Mouse (Mus musculus): ENCODE data around the gene Rnf8. TPM values are rescaled to one million over a fixed set of nuclear protein-coding genes. Genes with fewer than 3 reads are reported as not detected.

Gene Rnf8
- polyA plus RNA-seq, 2 experiments = 23.7 to 35.9 TPM

DNA sequence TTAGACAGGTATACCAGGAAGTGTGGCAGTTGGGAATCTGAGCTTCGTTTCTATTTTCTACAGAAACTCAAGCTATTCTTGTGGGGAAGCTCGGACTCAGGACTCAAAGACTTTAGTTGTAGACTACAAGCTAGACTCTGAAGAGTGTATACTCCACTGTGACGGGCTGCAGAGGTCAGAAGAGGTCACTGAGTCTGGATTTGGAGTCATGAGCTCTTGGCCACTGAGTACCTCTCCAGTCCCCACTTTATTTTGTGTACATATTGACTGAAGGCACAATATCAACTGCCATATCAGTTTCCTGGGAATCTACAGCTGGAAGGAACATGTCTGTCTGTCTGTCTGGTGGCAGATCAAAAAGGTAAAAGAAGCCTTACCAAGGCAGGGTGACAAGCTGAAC lies 4.6 kb downstream of the Rnf8 start:
- 71% methylated on average over 3 of the region's 3 CpGs for WGBS (ENCODE audit: insufficient replicate concordance)
- H3K27ac ChIP-seq = no peak overlapping the region
- no peak overlapping the region for H3K9ac ChIP-seq (replicated peaks)
- H3K9me3 ChIP-seq (ENCODE audit: control insufficient read depth, low read length) = no peaks in the 10 kb centered on the region
- TF ChIP-seq CTCF (IDR thresholded peaks at IDR 0.05; ENCODE audit: low read depth) (no peak), EP300 (IDR thresholded peaks at IDR 0.05; ENCODE audit: low read depth) (no peak)
- DNase-seq (ENCODE audit: low read depth in 3 of 3, low spot score in 3 of 3) = no peak
- H3K4me3 ChIP-seq (ENCODE audit: insufficient read depth in 1 of 2, low read depth in 2 of 2, low read length in 2 of 2) = no peak overlapping the region
- H3K4me2 ChIP-seq (ENCODE audit: low read depth) = no peak overlapping the region
- peaks cover 8 to 14% of the 10 kb centered on the region in 2 experiments for H3K4me1 ChIP-seq (replicated peaks; ENCODE audit: control insufficient read depth in 2 of 2, insufficient read depth in 2 of 2, low read length in 1 of 2)
- peaks cover 48% of the 10 kb centered on the region for H3K36me3 ChIP-seq (replicated peaks; ENCODE audit: control insufficient read depth, insufficient read depth, low read depth)
- ATAC-seq (ENCODE audit: insufficient read depth) = no peak
- no peaks in the 10 kb centered on the region for H3K27me3 ChIP-seq (ENCODE audit: control insufficient read depth, insufficient read depth, low read length)

- WGBS (ENCODE audit: insufficient replicate concordance) = 86% methylated on average over 8 of the region's 8 CpGs
- peaks cover 85% of the 10 kb centered on the region for H3K36me3 ChIP-seq (replicated peaks; ENCODE audit: control insufficient read depth, insufficient read depth, low read depth)
- no peaks in the 10 kb centered on the region for H3K27me3 ChIP-seq (ENCODE audit: control insufficient read depth, insufficient read depth, low read length)
- no peaks in the 10 kb centered on the region; a peak in 1 of 4 replicates for H3K4me1 ChIP-seq (replicated peaks; ENCODE audit: control insufficient read depth in 2 of 2, insufficient read depth in 2 of 2, low read length in 1 of 2)
- DNase-seq (ENCODE audit: low read depth in 3 of 3, low spot score in 3 of 3) = no peak
- no peak overlapping the region for H3K4me2 ChIP-seq (ENCODE audit: low read depth)
- TF ChIP-seq EP300 (IDR thresholded peaks at IDR 0.05; ENCODE audit: low read depth) (no peak), CTCF (IDR thresholded peaks at IDR 0.05; ENCODE audit: low read depth) (no peak)
- H3K9me3 ChIP-seq (ENCODE audit: control insufficient read depth, low read length) = no peaks in the 10 kb centered on the region
- ATAC-seq (ENCODE audit: insufficient read depth) = no peak
- no peak overlapping the region for H3K27ac ChIP-seq
- no peak overlapping the region for H3K4me3 ChIP-seq (ENCODE audit: insufficient read depth in 1 of 2, low read depth in 2 of 2, low read length in 2 of 2)
- no peak overlapping the region for H3K9ac ChIP-seq (replicated peaks)
Measured at GRCm38 (mm10) chr17:29623488-29623887, 8.9 kb downstream of the Rnf8 start.

DNA sequence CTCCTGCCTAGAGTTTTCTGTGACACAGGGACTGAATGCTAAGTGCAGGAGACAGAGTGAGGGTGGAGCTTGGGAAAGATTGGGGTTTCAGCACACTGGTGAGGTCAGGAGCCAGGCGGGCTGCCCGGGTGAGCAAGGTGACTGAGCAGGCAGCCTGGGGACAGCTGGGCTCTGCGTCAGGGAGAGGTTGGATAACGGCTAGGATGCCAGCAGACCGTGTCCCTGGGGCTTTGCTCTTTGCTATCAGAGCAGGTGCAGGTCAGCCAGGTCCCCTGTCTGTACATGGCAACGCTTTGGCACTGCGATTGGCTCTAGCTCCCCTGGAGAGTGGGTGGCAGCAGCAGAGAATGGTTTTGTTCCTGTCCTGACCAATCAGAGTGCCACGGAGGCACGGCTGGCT lies 12.7 kb downstream of the Rnf8 start:
- Histone ChIP-seq H3K27ac (no peak overlapping the region), H3K36me3 (replicated peaks; ENCODE audit: control insufficient read depth, insufficient read depth, low read depth) (peaks cover 79% of the 10 kb centered on the region), H3K4me1 (replicated peaks; ENCODE audit: control insufficient read depth in 2 of 2, insufficient read depth in 2 of 2, low read length in 1 of 2) (peaks cover 10 to 14% of the 10 kb centered on the region in 2 experiments), H3K4me2 (ENCODE audit: low read depth) (no peak overlapping the region), H3K9ac (replicated peaks) (no peak overlapping the region), H3K4me3 (ENCODE audit: insufficient read depth in 1 of 2, low read depth in 2 of 2, low read length in 2 of 2) (no peak overlapping the region), H3K9me3 (ENCODE audit: control insufficient read depth, low read length) (no peaks in the 10 kb centered on the region), H3K27me3 (ENCODE audit: control insufficient read depth, insufficient read depth, low read length) (no peaks in the 10 kb centered on the region)
- ATAC-seq (ENCODE audit: insufficient read depth) = no peak
- DNase-seq (ENCODE audit: low read depth in 3 of 3, low spot score in 3 of 3) = no peak
- no peak for TF ChIP-seq CTCF (IDR thresholded peaks at IDR 0.05; ENCODE audit: low read depth)
- no peak for TF ChIP-seq EP300 (IDR thresholded peaks at IDR 0.05; ENCODE audit: low read depth)
- 87% methylated on average over 9 of the region's 9 CpGs for WGBS (ENCODE audit: insufficient replicate concordance)

DNA sequence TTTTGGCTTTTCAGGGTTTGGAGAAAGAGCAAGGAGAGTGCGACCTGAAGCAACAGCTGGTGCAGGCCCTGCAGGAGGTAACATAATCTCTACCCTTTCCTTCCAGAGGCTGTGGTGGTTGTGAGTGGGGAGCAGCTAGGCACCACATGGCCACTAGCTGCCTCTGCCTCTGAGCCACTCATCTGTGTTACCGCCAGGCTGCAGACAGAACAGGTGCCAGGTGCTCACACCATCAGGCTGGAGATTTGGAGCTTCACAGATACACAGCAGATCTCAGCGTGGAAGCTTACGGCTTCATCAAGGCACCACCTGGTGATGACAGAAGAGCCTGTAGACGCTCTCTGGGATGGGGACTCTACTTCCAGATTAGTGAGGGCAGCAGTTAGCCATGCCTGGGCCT lies 14.4 kb downstream of the Rnf8 start:
- peaks cover 72% of the 10 kb centered on the region for H3K36me3 ChIP-seq (replicated peaks; ENCODE audit: control insufficient read depth, insufficient read depth, low read depth)
- no peak overlapping the region for H3K4me3 ChIP-seq (ENCODE audit: insufficient read depth in 1 of 2, low read depth in 2 of 2, low read length in 2 of 2)
- H3K9ac ChIP-seq (replicated peaks) = no peak overlapping the region
- ATAC-seq (ENCODE audit: insufficient read depth) = no peak
- no peak for DNase-seq (ENCODE audit: low read depth in 3 of 3, low spot score in 3 of 3)
- H3K9me3 ChIP-seq (ENCODE audit: control insufficient read depth, low read length) = no peaks in the 10 kb centered on the region
- no peak overlapping the region for H3K4me2 ChIP-seq (ENCODE audit: low read depth)
- H3K27me3 ChIP-seq (ENCODE audit: control insufficient read depth, insufficient read depth, low read length) = no peaks in the 10 kb centered on the region
- WGBS (ENCODE audit: insufficient replicate concordance) = 79% methylated on average over 5 of the region's 5 CpGs
- TF ChIP-seq EP300 (IDR thresholded peaks at IDR 0.05; ENCODE audit: low read depth) (no peak), CTCF (IDR thresholded peaks at IDR 0.05; ENCODE audit: low read depth) (no peak)
- peak overlapping the region; percentile 51 for H3K27ac ChIP-seq
- peaks cover 10 to 14% of the 10 kb centered on the region in 2 experiments for H3K4me1 ChIP-seq (replicated peaks; ENCODE audit: control insufficient read depth in 2 of 2, insufficient read depth in 2 of 2, low read length in 1 of 2)

GRCm38 (mm10) chr17:29629620-29630019 lies 15.0 kb downstream of the Rnf8 start:
- 0 out of 2 replicates have a peak overlapping the region, but pooled peaks have one; percentile 38 for H3K9ac ChIP-seq (replicated peaks)
- ATAC-seq (ENCODE audit: insufficient read depth) (peak; percentile 84), DNase-seq (ENCODE audit: low read depth in 3 of 3, low spot score in 3 of 3) (peak; percentile 43 to 61 (median 44))
- H3K4me3 ChIP-seq (ENCODE audit: insufficient read depth in 1 of 2, low read depth in 2 of 2, low read length in 2 of 2) = no peak overlapping the region
- no peaks in the 10 kb centered on the region for H3K9me3 ChIP-seq (ENCODE audit: control insufficient read depth, low read length)
- peaks cover 10 to 14% of the 10 kb centered on the region in 2 experiments for H3K4me1 ChIP-seq (replicated peaks; ENCODE audit: control insufficient read depth in 2 of 2, insufficient read depth in 2 of 2, low read length in 1 of 2)
- peaks cover 69% of the 10 kb centered on the region for H3K36me3 ChIP-seq (replicated peaks; ENCODE audit: control insufficient read depth, insufficient read depth, low read depth)
- no peak for TF ChIP-seq CTCF (IDR thresholded peaks at IDR 0.05; ENCODE audit: low read depth)
- peak overlapping the region; percentile 57 for H3K27ac ChIP-seq
- H3K27me3 ChIP-seq (ENCODE audit: control insufficient read depth, insufficient read depth, low read length) = no peaks in the 10 kb centered on the region
- H3K4me2 ChIP-seq (ENCODE audit: low read depth) = peak overlapping the region; percentile 36
- WGBS (ENCODE audit: insufficient replicate concordance) = 9% methylated on average over 5 of the region's 5 CpGs

Data from liver, embryonic 14.5 days (tissue).